Mouse (Mus musculus) G1E (cell line): ENCODE measurements around the gene S1pr3.

Experiments
- CTCF ChIP-seq: IDR thresholded peaks from 2 replicates; pipeline ENCODE4 v1.5.1; 2012; ENCODE audit warnings: low read depth, low read length, inconsistent platforms, mixed read lengths
- GATA1 ChIP-seq: IDR thresholded peaks from 2 replicates; pipeline ENCODE4 v1.6.1; 2012; ENCODE audit warnings: borderline replicate concordance, low read length, inconsistent platforms, mixed read lengths

DNA sequence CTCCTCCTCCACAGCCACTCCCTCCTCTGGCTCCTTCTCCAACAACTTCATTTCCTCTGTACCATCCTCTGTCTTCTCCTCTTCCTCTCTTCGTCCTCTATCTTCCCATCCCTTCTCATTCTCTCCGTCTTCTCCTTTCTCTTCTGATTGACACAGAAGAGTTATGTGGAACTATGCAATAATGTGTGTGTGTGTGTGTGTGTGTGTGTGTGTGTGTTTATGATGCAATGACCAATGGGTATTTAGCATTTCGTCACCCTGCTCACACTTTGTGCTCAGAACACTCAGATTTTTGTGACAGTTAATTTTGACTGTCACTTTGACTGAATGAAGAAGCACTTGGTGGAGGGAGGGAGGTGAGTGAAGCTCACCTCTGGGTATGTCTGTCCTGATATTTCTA is 39.1 kb upstream of the S1pr3 start:
- TF ChIP-seq CTCF (no peak), GATA1 (no peak)
